Mouse (Mus musculus) brain, adult 2 months (tissue): Measurements from ENCODE around the gene Pabpn1.

ENCODE experiments used
- DNase-seq: peaks from one replicate; pipeline ENCODE4 v3.0.0; 2011; ENCODE audit warnings: low read depth, low spot score

The Pabpn1 gene

DNA sequence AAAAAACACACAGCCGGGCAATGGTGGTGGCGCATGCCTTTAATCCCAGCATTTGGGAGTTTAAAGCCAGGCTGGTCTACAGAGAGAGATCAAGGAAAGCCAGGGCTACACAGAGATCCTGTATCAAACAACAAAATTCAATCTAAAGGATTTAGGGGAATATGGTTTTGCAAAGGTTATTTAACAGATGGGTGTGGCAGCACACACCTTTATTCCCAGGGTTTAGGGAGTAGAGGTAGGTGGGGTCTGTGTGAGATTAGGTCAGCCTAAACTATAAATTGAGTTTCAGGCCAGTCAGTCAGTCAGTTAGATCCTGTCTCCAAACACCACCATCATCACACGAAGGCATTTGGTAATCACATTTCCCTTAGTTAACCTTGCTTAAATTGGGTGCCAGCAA lies at the start of gene Pabpn1:
Gene Pabpn1 (plus strand): TSS at position 301 of the 400 bp plus-strand sequence.
- no peak for DNase-seq

GRCm38 (mm10) chr14:54843461-54843860 lies 48.8 kb upstream of the Pabpn1 start:
- peak; percentile 83 for DNase-seq

DNA sequence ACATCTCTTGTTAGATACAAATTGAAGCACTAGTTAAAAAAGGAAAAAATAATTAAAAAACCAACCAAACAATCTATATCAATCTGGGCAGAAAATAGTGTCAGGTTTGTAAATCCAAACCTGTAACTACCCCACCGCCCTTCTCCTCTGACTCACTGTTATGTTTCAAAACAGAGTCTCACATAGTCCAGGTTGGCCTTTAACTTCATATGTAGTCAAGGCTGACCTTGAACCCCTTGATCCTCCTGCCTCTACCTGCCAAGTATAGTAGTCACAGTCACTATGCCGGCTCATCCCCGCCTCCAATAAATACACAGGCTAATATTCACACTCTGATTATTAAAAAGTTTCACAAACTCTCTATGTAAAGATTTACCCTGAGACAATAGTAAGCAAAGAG lies 36.6 kb upstream of the Pabpn1 start:
- DNase-seq = no peak

DNA sequence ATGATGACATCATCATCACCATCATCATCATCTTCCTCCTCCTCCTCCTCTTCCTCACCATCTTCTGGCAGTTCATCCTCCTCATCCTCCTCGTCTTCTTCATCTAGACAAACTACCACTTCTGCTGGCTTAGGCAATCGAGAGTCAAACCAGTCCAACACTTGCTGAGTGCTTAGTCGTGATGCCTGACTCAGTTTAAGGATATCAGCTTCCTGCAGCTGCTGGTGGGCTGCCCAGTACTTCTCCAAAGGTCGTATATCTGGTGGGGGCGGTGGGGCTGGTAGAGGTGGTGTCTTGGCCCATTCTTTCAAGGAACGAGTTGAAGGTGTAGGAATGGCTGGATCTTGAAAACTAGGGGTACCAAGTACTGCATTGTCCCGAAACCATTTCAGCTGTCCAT lies 35.6 kb upstream of the Pabpn1 start:
- DNase-seq = no peak

DNA sequence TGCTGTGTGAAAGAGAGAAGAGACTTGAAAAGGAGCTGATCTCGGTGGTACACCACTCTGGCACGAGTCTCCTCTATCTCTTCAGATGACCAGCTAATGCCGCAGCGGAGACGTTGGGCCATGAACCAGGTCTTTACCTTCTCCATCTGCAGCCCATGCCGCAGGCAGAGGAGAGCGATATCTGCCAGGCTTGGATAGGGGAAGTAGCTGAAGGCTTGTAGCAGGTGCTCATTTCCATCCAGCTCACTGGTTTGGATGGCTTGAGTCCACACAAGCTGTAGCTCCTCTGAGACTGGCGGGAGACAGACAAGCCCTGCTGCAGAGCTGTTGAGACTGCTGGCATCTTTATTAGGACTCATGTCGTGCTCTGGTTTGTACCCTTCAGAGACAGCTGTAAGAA lies 34.4 kb upstream of the Pabpn1 start:
- peak; percentile 92 for DNase-seq

- DNase-seq = peak; percentile 87
These were observed 31.8 kb upstream of the Pabpn1 start for GRCm38 (mm10) chr14:54860511-54860910.

DNA sequence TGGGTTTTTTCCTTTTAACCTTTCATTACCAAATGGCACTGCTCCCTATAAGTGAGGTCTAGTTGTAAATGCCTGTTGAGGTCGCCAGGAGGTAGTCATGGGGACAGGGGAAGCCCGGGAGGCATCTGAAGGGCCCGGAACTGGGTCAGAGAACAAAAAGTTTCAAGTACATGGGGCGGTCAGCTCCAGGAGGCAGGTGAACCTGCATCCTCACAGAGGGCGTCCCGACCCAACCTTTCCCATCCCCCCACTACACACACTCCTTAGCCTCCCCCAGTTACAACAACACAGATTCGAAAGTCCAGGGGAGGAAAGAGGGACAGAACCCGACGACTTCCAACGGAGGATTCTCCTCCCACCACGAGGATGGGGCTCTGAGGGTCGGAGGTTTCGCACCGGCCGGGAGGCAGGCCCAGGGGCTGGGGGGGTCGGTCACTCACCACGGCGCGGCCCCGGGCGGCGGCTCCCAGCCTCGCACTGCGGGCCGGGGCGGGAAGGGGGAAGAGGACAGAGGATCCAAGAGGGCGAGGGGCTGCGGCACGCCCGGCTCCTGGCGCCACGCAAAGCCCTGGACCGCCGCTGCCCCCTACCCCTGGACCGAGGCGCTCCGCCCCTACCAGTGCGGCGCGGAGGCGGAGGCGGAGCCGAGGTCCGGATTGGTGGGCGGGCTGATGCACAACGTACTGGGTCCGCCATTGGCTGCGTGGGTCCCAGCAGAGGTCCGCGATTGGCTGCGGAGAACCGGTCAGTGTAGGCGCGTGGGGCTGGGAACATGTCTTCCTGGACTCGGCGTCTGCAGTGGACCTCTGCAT lies 28.6 kb upstream of the Pabpn1 start:
- peak; percentile 97 for DNase-seq

GRCm38 (mm10) chr14:54864313-54865036 lies 27.8 kb upstream of the Pabpn1 start:
- DNase-seq = no peak

GRCm38 (mm10) chr14:54865626-54866025 lies 26.7 kb upstream of the Pabpn1 start:
- no peak for DNase-seq

- no peak for DNase-seq
These were observed 26.0 kb upstream of the Pabpn1 start for GRCm38 (mm10) chr14:54866268-54866667.

GRCm38 (mm10) chr14:54866936-54867335 lies 25.4 kb upstream of the Pabpn1 start:
- no peak for DNase-seq

GRCm38 (mm10) chr14:54868026-54868425 lies 24.3 kb upstream of the Pabpn1 start:
- DNase-seq = no peak

GRCm38 (mm10) chr14:54870861-54871260 lies 21.4 kb upstream of the Pabpn1 start, which contains the start of gene Homez:
Gene Homez (minus strand): TSS chr14:54870961.
- DNase-seq = no peak

- no peak for DNase-seq
These were observed 18.1 kb upstream of the Pabpn1 start for GRCm38 (mm10) chr14:54874165-54874564.

- peak; percentile 88 for DNase-seq
These were observed 16.3 kb upstream of the Pabpn1 start for GRCm38 (mm10) chr14:54875844-54876538.

GRCm38 (mm10) chr14:54876539-54877047 lies 15.7 kb upstream of the Pabpn1 start:
- peak; percentile 98 for DNase-seq

DNA sequence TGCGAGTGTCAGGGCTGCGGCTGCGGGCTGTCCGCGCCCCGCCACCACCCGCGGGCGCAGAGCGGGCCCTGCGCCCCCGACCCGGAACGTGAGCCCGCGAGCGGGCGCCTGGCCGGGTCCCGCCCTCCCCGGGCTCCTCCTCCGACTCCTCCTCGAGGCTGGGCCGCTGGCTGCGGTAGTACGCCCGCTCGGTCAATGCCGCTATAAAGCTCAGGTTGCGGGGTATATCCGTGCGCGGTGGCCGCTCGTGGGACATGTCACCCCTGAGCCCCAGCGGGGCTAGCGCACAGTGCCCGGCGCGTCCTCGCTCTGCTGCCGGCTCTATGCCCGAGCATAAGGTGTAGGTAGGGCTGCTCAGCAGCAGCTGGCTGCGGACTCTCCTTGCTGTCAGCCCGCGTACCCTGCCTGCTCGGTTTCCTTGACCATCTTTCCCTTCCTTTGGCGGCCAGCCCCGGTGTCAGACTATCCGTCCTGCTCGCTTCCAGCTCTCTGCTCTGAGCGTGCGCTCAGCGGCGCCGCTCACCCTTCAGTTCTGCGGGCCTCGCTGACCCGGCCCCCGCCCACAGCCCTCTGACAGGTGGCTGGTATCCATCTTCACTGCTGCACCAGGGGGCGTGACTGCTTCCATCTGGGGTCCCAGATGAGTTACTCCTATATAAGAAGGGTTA lies 15.1 kb upstream of the Pabpn1 start, which contains the start of gene Ppp1r3e:
Gene Ppp1r3e (minus strand): TSS at position 503 of the 668 bp plus-strand sequence.
- DNase-seq = peak; percentile 84

- DNase-seq = peak; percentile 96
These were observed 8.9 kb upstream of the Pabpn1 start, which contains the start of the genes Bcl2l2 and Gm20521 for GRCm38 (mm10) chr14:54883154-54884021. Gene Bcl2l2 (plus strand): TSS chr14:54883377. Gene Gm20521 (plus strand): TSS chr14:54883441.

DNA sequence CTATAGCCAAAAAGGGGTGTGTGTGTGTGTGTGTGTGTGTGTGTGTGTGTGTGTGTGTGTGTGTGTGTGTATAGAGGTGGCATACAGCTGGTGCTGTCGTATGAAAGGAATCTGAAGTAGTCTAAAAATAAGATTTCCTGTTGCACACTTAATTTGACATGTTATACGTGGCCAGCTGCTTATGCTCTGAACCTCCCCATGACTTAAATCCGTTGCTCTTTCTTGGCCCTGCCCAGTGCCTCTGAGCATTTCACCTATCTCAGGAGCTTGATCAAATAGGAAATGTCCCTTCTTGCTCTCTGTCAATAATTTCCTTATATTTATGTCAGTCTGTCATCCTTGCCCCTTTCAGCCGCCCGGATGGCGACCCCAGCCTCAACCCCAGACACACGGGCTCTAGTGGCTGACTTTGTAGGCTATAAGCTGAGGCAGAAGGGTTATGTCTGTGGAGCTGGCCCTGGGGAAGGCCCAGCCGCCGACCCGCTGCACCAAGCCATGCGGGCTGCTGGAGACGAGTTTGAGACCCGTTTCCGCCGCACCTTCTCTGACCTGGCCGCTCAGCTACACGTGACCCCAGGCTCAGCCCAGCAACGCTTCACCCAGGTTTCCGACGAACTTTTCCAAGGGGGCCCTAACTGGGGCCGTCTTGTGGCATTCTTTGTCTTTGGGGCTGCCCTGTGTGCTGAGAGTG lies 8.1 kb upstream of the Pabpn1 start:
- no peak for DNase-seq

GRCm38 (mm10) chr14:54885309-54885708 lies 7.0 kb upstream of the Pabpn1 start:
- no peak for DNase-seq
